Mouse (Mus musculus): ENCODE data around the gene Vmn1r114.
"Not testable (repeated sequence)": the region's sequence is repeated elsewhere in the genome, so short reads cannot be mapped to it uniquely, and the experiment has no call there.

Gene Vmn1r114

DNA sequence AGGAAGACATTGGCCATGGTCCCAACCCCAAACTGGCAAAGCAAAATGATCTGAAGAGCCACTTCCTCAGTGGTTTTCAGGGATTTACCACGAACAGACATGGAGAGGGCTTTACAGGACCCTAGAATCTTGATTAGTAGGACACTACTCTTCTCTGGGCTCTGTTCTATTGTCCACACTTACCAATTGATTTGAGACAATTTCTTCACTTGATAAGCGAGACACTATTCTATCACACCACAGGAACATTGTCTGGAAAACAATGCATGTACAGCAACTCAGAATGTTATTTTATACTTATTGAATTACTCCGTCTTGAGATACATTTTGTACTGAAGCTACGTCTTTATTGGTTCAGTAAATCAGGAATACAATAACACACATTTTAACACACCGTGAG is at the start of gene Vmn1r114:
Gene Vmn1r114 (minus strand): TSS at position 101 of the 400 bp plus-strand sequence.
- TF ChIP-seq GATA4 (IDR thresholded peaks at IDR 0.05; ENCODE audit: insufficient replicate concordance, low read length), result not testable (repeated sequence)

- not testable (repeated sequence) for TF ChIP-seq GATA4 (IDR thresholded peaks at IDR 0.05; ENCODE audit: insufficient replicate concordance, low read length)
Observed at GRCm38 (mm10) chr7:20844885-20845284, 32.9 kb upstream of the Vmn1r114 start, which contains the start of gene Vmn1r115. Vmn1r115 (minus strand) TSS chr7:20844985.

GRCm38 (mm10) chr7:20786985-20787384 is 25.0 kb downstream of the Vmn1r114 start, which contains the start of gene Vmn1r113:
Vmn1r113 (plus strand) TSS chr7:20787285.
- TF ChIP-seq GATA4 (IDR thresholded peaks at IDR 0.05; ENCODE audit: insufficient replicate concordance, low read length), result not testable (repeated sequence)

DNA sequence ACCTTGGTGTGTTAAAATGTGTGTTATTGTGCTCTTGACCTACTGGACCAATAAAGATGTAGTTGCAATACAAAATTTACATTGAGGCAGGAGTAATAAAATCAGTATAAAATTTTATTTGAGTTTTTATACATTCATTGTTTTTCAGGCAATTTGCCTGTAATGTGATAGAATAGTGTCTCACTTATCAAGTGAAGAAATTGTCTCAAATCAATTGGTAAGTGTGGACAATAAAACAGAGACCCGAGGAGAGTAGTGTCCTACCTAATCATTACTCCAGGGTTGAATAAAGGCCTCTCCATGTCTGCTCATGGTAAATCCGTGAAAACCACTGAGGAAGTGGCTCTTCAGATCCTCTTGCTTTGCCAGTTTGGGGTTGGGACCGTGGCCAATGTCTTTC is 41.1 kb downstream of the Vmn1r114 start, which contains the start of gene Vmn1r112:
Gene Vmn1r112 (plus strand): TSS at position 301 of the 400 bp plus-strand sequence.
- not testable (repeated sequence) for TF ChIP-seq GATA4 (IDR thresholded peaks at IDR 0.05; ENCODE audit: insufficient replicate concordance, low read length)
